Mouse (Mus musculus): ENCODE data around the gene Stt3b.

DNA sequence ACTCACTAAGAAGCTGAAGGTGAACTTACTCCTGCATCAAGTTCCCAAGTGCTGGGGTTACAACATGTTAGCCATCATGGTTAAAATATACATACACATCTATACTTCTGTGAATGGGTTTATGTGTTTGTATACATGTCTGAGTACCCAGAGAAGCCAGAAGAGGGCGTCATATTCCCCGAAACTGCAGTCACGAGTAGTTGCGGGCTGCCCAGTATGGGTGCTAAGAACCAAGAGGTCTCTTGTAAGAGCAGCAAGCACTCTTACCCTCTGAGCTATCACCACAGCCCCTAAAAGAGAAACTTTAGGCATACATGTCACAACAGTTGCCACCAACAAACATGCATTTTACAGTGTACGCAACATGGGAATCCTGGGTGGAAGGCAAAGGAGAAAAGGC, 70.4 kb downstream of the Stt3b start:
- TF ChIP-seq CTCF (IDR thresholded peaks at IDR 0.05; ENCODE audit: low read depth, low read length) (no peak), POLR2A (IDR thresholded peaks at IDR 0.05; ENCODE audit: borderline replicate concordance, low read depth, low read length) (no peak)

All from bone marrow macrophage, adult 2 months (primary cell).